Mouse (Mus musculus) left cerebral cortex, adult 2 months (tissue): ENCODE measurements at regions not wholly inside any gene's neighbourhood (a gene's known extent, or its start where the extent isn't known, plus 50 kb on each side); places are given as distances from the start of the nearest gene placed in this dataset.

Experiments
- DNase-seq, 2 experiments: peaks; one replicate each; pipeline ENCODE4 v3.0.0; 2021 to 2022; ENCODE audit warnings: low spot score in 2 of 2, mixed read lengths in 1 of 2; ENCODE audit errors: extremely low spot score in 1 of 2
- H3K27ac ChIP-seq: fragments of 200-600 bp; 2 replicates; pipeline ENCODE4 v1.8.1; 2022
- H3K4me3 ChIP-seq: fragments of 200-600 bp; 2 replicates; pipeline ENCODE4 v1.8.1; 2022
- CTCF ChIP-seq: fragments of 200-600 bp; IDR thresholded peaks from 2 replicates; pipeline ENCODE4 v1.8.1; 2022; ENCODE audit warnings: antibody characterized with exemption, mild to moderate bottlenecking, moderate library complexity
- intact Hi-C: fragments of 180-260 bp; cut with DNase I; formaldehyde crosslinking; loops from one replicate; pipeline ENCODE4 v1.15.1; 2025

GRCm38 (mm10) chr9:34334555-34335468 lies 150.9 kb upstream of the Kirrel3 start:
- DNase-seq: no peak
- no peak overlapping the region for H3K27ac ChIP-seq
- no peak overlapping the region for H3K4me3 ChIP-seq
- intact Hi-C loops: loop anchor here (5.0 kb wide), 1 partner anchor 152 kb away; the partner anchor contains the start of gene Kirrel3
- no peak for TF ChIP-seq CTCF

- intact Hi-C loops: no loop called here
- no peak for DNase-seq
- no peak overlapping the region for H3K27ac ChIP-seq
- no peak overlapping the region for H3K4me3 ChIP-seq
- TF ChIP-seq CTCF: no peak
Measured at GRCm38 (mm10) chr9:34348442-34348841, 137.3 kb upstream of the Kirrel3 start.

GRCm38 (mm10) chr9:34349997-34350396 lies 135.7 kb upstream of the Kirrel3 start:
- no peak for TF ChIP-seq CTCF
- no peak for DNase-seq
- intact Hi-C loops: no loop called here

GRCm38 (mm10) chr9:34353744-34354143 lies 131.9 kb upstream of the Kirrel3 start:
- Histone ChIP-seq H3K4me3 (no peak overlapping the region), H3K27ac (no peak overlapping the region)
- intact Hi-C loops: no loop called here
- no peak for DNase-seq
- no peak for TF ChIP-seq CTCF

More at GRCm38 (mm10) chr9:34349997-34350396, 135.7 kb upstream of the Kirrel3 start:
- Histone ChIP-seq H3K27ac (no peak overlapping the region), H3K4me3 (no peak overlapping the region)

GRCm38 (mm10) chr9:34354723-34355316 lies 130.9 kb upstream of the Kirrel3 start:
- TF ChIP-seq CTCF: no peak
- no peak for DNase-seq
- intact Hi-C loops: no loop called here
- Histone ChIP-seq H3K4me3 (no peak overlapping the region), H3K27ac (no peak overlapping the region)

GRCm38 (mm10) chr9:34370686-34371398 lies 114.9 kb upstream of the Kirrel3 start:
- Histone ChIP-seq H3K4me3 (no peak overlapping the region), H3K27ac (no peak overlapping the region)
- intact Hi-C loops: no loop called here
- no peak for DNase-seq
- no peak for TF ChIP-seq CTCF

- intact Hi-C loops: no loop called here
- TF ChIP-seq CTCF: no peak
- Histone ChIP-seq H3K27ac (no peak overlapping the region), H3K4me3 (no peak overlapping the region)
- DNase-seq: no peak
Measured at GRCm38 (mm10) chr9:34375187-34375586, 110.5 kb upstream of the Kirrel3 start.

- no peak for DNase-seq
- no peak for TF ChIP-seq CTCF
- intact Hi-C loops: no loop called here
- H3K27ac ChIP-seq: no peak overlapping the region
- no peak overlapping the region for H3K4me3 ChIP-seq
Measured at GRCm38 (mm10) chr9:34380008-34380407, 105.7 kb upstream of the Kirrel3 start.

- H3K4me3 ChIP-seq: no peak overlapping the region
- intact Hi-C loops: no loop called here
- TF ChIP-seq CTCF: no peak
- H3K27ac ChIP-seq: no peak overlapping the region
- DNase-seq: no peak
Measured at GRCm38 (mm10) chr9:34381601-34382000, 104.1 kb upstream of the Kirrel3 start.

- no peak for TF ChIP-seq CTCF
- Histone ChIP-seq H3K4me3 (no peak overlapping the region), H3K27ac (no peak overlapping the region)
- DNase-seq: no peak
- intact Hi-C loops: no loop called here
Measured at GRCm38 (mm10) chr9:34382208-34382607, 103.5 kb upstream of the Kirrel3 start.

- DNase-seq: no peak
- H3K4me3 ChIP-seq: no peak overlapping the region
- intact Hi-C loops: no loop called here
- no peak for TF ChIP-seq CTCF
- H3K27ac ChIP-seq: no peak overlapping the region
Measured at GRCm38 (mm10) chr9:34386071-34386470, 99.6 kb upstream of the Kirrel3 start.

GRCm38 (mm10) chr9:34393042-34393441 lies 92.7 kb upstream of the Kirrel3 start:
- intact Hi-C loops: loop anchor here (5.0 kb wide), 1 partner anchor 341 kb away; no protein-coding TSS in a partner anchor
- TF ChIP-seq CTCF: no peak
- Histone ChIP-seq H3K4me3 (no peak overlapping the region), H3K27ac (no peak overlapping the region)
- DNase-seq: no peak
